Mouse (Mus musculus) left cerebral cortex, postnatal 4 days (tissue): ENCODE results near the gene Diaph2. TPM values are rescaled to one million over a fixed set of nuclear protein-coding genes. Genes with fewer than 3 reads are reported as not detected.
"Not testable (repeated sequence)": the region's sequence is repeated elsewhere in the genome, so short reads cannot be mapped to it uniquely, and the experiment has no call there.

Experiments
- DNase-seq: peaks from one replicate; pipeline ENCODE4 v3.0.0-alpha.2; 2022
- intact Hi-C: fragments of 180-260 bp; cut with DNase I; formaldehyde crosslinking; loops from one replicate; pipeline ENCODE4 v1.15.1; 2025
- total RNA-seq, 2 experiments: library from RNA; stranded (reverse); gene quantifications; 2 replicates each; pipeline ENCODE4 v1.2.3; 2021

The Diaph2 gene
- total RNA-seq, 2 experiments from 2014 or later: 13.6 to 14.9 TPM

GRCm38 (mm10) chrX:129784062-129784461 is 34.5 kb downstream of the Diaph2 start:
- no peak for DNase-seq
- intact Hi-C loops: no loop called here

GRCm38 (mm10) chrX:129799920-129800319 is 50.4 kb downstream of the Diaph2 start:
- DNase-seq, intact Hi-C loops: not testable (repeated sequence)

- intact Hi-C loops: no loop called here
- DNase-seq: no peak
Observed at GRCm38 (mm10) chrX:129831903-129832302, 82.4 kb downstream of the Diaph2 start.

GRCm38 (mm10) chrX:129833887-129834286 is 84.3 kb downstream of the Diaph2 start:
- intact Hi-C loops: no loop called here

GRCm38 (mm10) chrX:129884465-129884864 is 134.9 kb downstream of the Diaph2 start:
- DNase-seq: peak; percentile 1
- intact Hi-C loops: no loop called here

More at GRCm38 (mm10) chrX:129833887-129834286, 84.3 kb downstream of the Diaph2 start:
- no peak for DNase-seq

GRCm38 (mm10) chrX:129925806-129926205 is 176.3 kb downstream of the Diaph2 start:
- DNase-seq: no peak
- intact Hi-C loops: no loop called here

- DNase-seq: peak; percentile 0
- intact Hi-C loops: no loop called here
Observed at GRCm38 (mm10) chrX:129974816-129975215, 225.3 kb downstream of the Diaph2 start.

- no peak for DNase-seq
- intact Hi-C loops: no loop called here
Observed at GRCm38 (mm10) chrX:130008210-130008609, 258.7 kb downstream of the Diaph2 start.

GRCm38 (mm10) chrX:130019735-130020134 is 270.2 kb downstream of the Diaph2 start:
- intact Hi-C loops: no loop called here
- no peak for DNase-seq

- intact Hi-C loops: no loop called here
- no peak for DNase-seq
Observed at GRCm38 (mm10) chrX:130044525-130044924, 295.0 kb downstream of the Diaph2 start.

GRCm38 (mm10) chrX:130149216-130149615 is 399.7 kb downstream of the Diaph2 start:
- no peak for DNase-seq
- intact Hi-C loops: no loop called here

- intact Hi-C loops: no loop called here
- no peak for DNase-seq
Observed at GRCm38 (mm10) chrX:130152164-130152563, 402.6 kb downstream of the Diaph2 start.

- intact Hi-C loops: no loop called here
- DNase-seq: no peak
Observed at GRCm38 (mm10) chrX:130173126-130173525, 423.6 kb downstream of the Diaph2 start.

GRCm38 (mm10) chrX:130187891-130188290 is 438.3 kb downstream of the Diaph2 start:
- no peak for DNase-seq
- intact Hi-C loops: no loop called here

GRCm38 (mm10) chrX:130188449-130188848 is 438.9 kb downstream of the Diaph2 start:
- intact Hi-C loops: no loop called here
- DNase-seq: no peak

- intact Hi-C loops: no loop called here
- DNase-seq: no peak
Observed at GRCm38 (mm10) chrX:130189250-130189649, 439.7 kb downstream of the Diaph2 start.

GRCm38 (mm10) chrX:130197412-130197811 is 447.9 kb downstream of the Diaph2 start:
- intact Hi-C loops, DNase-seq: not testable (repeated sequence)

- intact Hi-C loops: no loop called here
- no peak for DNase-seq
Observed at GRCm38 (mm10) chrX:130205243-130205642, 455.7 kb downstream of the Diaph2 start.

- no peak for DNase-seq
- intact Hi-C loops: no loop called here
Observed at GRCm38 (mm10) chrX:130212227-130212626, 462.7 kb downstream of the Diaph2 start.

GRCm38 (mm10) chrX:130212759-130213158 is 463.2 kb downstream of the Diaph2 start:
- intact Hi-C loops: no loop called here
- no peak for DNase-seq

- intact Hi-C loops: no loop called here
Observed at GRCm38 (mm10) chrX:130230045-130230444, 480.5 kb downstream of the Diaph2 start.

GRCm38 (mm10) chrX:130235167-130235566 is 485.6 kb downstream of the Diaph2 start:
- DNase-seq: no peak
- intact Hi-C loops: no loop called here

More at GRCm38 (mm10) chrX:130230045-130230444, 480.5 kb downstream of the Diaph2 start:
- no peak for DNase-seq

GRCm38 (mm10) chrX:130246652-130247051 is 497.1 kb downstream of the Diaph2 start:
- intact Hi-C loops: no loop called here
- DNase-seq: no peak
